Mouse (Mus musculus) erythroblast, embryonic 14.5 days (primary cell): ENCODE data around the gene Llgl2.

ENCODE experiments used
- GATA1 ChIP-seq: IDR thresholded peaks from 2 replicates; pipeline ENCODE4 v1.6.1; 2012; ENCODE audit warnings: low read length, inconsistent platforms, mixed read lengths
- TAL1 ChIP-seq: IDR thresholded peaks from 3 replicates; pipeline ENCODE4 v1.6.1; 2012; ENCODE audit warnings: low read length, inconsistent platforms, mixed read lengths

DNA sequence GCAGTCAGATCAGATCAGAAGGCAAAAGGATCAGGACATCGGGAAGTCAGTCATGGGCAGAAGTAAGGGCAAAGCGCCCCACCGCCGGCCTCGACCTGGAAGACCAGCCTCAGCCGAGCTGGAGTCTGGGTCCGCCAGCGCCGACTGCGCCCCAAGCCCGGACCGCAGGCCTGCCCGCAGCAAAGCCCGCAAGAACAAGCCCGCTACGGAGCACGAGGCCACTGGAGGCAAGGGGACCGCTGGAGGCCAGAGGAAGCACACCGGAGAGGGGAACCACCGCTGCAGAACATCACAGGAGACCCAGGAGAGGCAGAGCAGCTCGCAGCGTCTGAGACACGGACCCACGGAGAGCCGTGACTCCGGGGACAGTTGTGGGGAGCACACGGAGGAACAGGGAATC, 34.5 kb downstream of the Llgl2 start, which contains the start of gene Myo15b:
- TF ChIP-seq GATA1 (no peak), TAL1 (no peak)
